Mouse (Mus musculus) liver, embryonic 14.5 days (tissue): ENCODE measurements around the gene Cd300e.

Experiments used
- CTCF ChIP-seq: IDR thresholded peaks from 2 replicates; pipeline ENCODE4 v1.5.1; 2016; ENCODE audit warnings: antibody characterized with exemption, low read depth, control low read depth
- EP300 ChIP-seq: IDR thresholded peaks from 2 replicates; pipeline ENCODE4 v1.6.1; 2016; ENCODE audit warnings: antibody characterized with exemption, low read depth

GRCm38 (mm10) chr11:115110271-115110670, 48.3 kb upstream of the Cd300e start:
- no peak for TF ChIP-seq CTCF
- TF ChIP-seq EP300: no peak
